Mouse (Mus musculus) C2C12 (cell line): ENCODE data around the gene Wdtc1. TPM values are rescaled to one million over a fixed set of nuclear protein-coding genes. Genes with fewer than 3 reads are reported as not detected.
A peak's percentile ranks its signal among the peaks of the same experiment; 100 is the strongest.

ENCODE experiments used
- H3K27me3 ChIP-seq: one replicate; pipeline ENCODE4 v1.6.1; 2011; ENCODE audit not compliant: control insufficient read depth, insufficient read depth, insufficient read length
- H3K36me3 ChIP-seq: one replicate; pipeline ENCODE4 v1.6.1; 2011; ENCODE audit not compliant: control insufficient read depth, insufficient read depth
- H3K4me3 ChIP-seq: one replicate; pipeline ENCODE4 v1.5.1; 2011; ENCODE audit warnings: mild to moderate bottlenecking, control low read depth; ENCODE audit not compliant: poor library complexity, insufficient read depth, severe bottlenecking
- H3K79me2 ChIP-seq: one replicate; pipeline ENCODE4 v1.6.1; 2011; ENCODE audit not compliant: control insufficient read depth, insufficient read depth
- H3K79me3 ChIP-seq: one replicate; pipeline ENCODE4 v1.6.1; 2011; ENCODE audit warnings: low read depth, control low read depth
- H3ac ChIP-seq: one replicate; pipeline ENCODE3; 2011; ENCODE audit warnings: low read depth; ENCODE audit not compliant: control insufficient read depth, insufficient read length
- CEBPB ChIP-seq: IDR thresholded peaks from one replicate; pipeline ENCODE4 v1.6.1; 2011; ENCODE audit warnings: low read depth, mild to moderate bottlenecking, control low read depth, moderate library complexity
- CTCF ChIP-seq: IDR thresholded peaks from one replicate; pipeline ENCODE4 v1.5.1; 2011; ENCODE audit not compliant: control insufficient read depth, insufficient read depth, insufficient read length
- FOSL1 ChIP-seq: IDR thresholded peaks from one replicate; pipeline ENCODE4 v1.8.0; 2011; ENCODE audit warnings: mild to moderate bottlenecking, low read length; ENCODE audit not compliant: poor library complexity, insufficient read depth, severe bottlenecking
- MAX ChIP-seq: IDR thresholded peaks from one replicate; pipeline ENCODE4 v1.6.1; 2011; ENCODE audit warnings: mild to moderate bottlenecking, control low read depth
- MYOD1 ChIP-seq: IDR thresholded peaks from one replicate; pipeline ENCODE4 v1.6.1; 2011; ENCODE audit warnings: low read depth; ENCODE audit not compliant: control insufficient read depth, insufficient read length
- MYOG ChIP-seq: IDR thresholded peaks from one replicate; pipeline ENCODE4 v1.6.1; 2011; ENCODE audit not compliant: control insufficient read depth, insufficient read length; ENCODE audit errors: extremely low read depth
- USF1 ChIP-seq: IDR thresholded peaks from one replicate; pipeline ENCODE4 v1.6.1; 2011; ENCODE audit warnings: low read depth, mild to moderate bottlenecking, control low read depth, moderate library complexity
- polyA plus RNA-seq: library from polyadenylated mRNA; unstranded; fragments of >200 nt; fragmentation: generic; extraction: Trizol; gene quantifications from one replicate; pipeline ENCODE4 v1.2.1, GENCODE M21; 2012; ENCODE audit warnings: missing spikeins

Wdtc1 gene
- polyA plus RNA-seq, 1 experiment, result 19.6 TPM

DNA sequence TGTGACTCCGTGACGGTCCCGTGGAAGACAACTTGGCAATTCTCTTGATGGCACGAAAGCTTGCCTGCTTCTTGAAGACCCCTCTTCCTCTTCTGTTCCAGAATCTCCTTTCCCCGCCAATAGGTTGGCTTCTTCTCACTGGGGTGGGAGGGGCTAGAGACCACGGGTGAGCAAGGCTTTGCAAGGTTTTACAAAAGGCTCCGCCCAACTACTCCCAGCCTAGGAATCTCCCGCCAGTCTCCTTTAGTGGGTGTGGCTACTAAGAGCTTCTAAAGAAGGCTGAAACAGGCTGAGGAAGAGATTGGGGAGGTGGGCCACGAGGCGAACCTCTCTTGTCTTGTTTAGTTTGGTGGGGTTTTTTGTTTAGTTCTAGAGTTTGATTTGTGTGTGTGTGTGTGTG, 484 bp downstream of the Wdtc1 start:
- TF ChIP-seq MAX, result no peak
- no peak for TF ChIP-seq CTCF
- TF ChIP-seq FOSL1, result no peak
- no peak for TF ChIP-seq MYOD1
- no peak for TF ChIP-seq MYOG
- no peak for TF ChIP-seq USF1
- no peak for TF ChIP-seq CEBPB
- Histone ChIP-seq H3K79me3 (no peaks in the 10 kb centered on the region), H3K36me3 (no peaks in the 10 kb centered on the region), H3K4me3 (no peak overlapping the region), H3K27me3 (no peaks in the 10 kb centered on the region), H3K79me2 (no peaks in the 10 kb centered on the region), H3ac (no peak overlapping the region)

DNA sequence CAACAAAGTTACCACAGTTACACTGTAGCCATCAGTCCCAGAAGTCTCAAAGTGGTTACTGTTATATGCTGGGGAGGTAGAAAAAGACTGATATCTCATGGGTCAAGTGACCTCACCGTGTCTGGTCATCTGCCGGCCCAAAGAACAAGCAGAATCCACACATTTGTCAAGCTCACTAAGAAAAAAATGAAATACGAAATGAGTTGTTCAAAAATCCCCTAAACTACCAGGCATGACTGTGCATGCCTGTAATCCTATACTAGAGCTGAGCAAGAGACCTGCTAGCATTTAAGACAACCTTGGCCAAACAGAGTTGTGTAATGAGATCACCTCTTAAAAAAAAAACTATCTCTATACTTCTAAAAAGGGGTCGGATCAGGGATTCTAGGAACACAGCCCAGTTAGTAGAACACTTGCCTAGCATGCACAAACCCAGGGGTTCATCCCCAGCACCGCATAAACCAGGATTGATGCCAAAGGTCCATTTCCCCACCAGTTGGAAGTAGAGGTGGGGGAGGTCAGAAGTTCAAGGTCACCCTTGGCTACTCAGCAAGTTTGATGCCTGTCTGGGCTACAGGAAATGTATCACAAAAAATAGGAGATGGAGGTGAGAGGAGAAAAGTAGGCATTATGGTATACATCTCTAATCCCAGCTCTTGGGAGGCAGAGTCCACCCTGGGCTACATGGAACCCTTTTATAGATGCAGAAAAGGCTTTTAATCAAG, 5.1 kb downstream of the Wdtc1 start:
- TF ChIP-seq CTCF (no peak), MYOD1 (no peak), FOSL1 (no peak), CEBPB (no peak), USF1 (no peak), MAX (no peak), MYOG (no peak)
- H3K36me3 ChIP-seq, result no peaks in the 10 kb centered on the region
- no peaks in the 10 kb centered on the region for H3K79me3 ChIP-seq
- H3K27me3 ChIP-seq, result no peaks in the 10 kb centered on the region
- H3K4me3 ChIP-seq, result no peak overlapping the region
- H3K79me2 ChIP-seq, result no peaks in the 10 kb centered on the region
- H3ac ChIP-seq, result no peak overlapping the region

DNA sequence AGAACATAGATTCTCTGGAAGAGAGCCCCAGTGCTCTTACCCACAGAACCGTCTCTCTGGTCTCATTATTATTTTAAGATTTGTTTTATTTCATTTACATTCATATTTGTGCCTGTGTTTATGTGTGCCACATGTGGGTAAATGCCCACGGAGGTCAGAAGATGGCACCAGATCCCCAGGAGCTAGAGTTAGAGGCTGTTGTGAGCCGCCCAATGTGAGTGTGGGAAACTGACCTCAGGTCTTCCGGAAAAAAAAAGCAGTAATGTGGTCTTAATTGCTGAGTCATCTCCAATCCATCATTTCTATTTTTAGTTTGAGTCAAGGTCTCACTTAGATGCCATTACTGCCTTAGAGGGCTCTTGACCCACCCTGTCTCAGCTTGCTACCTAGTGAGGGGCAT, 5.7 kb downstream of the Wdtc1 start:
- Histone ChIP-seq H3K79me3 (no peaks in the 10 kb centered on the region), H3K4me3 (no peak overlapping the region), H3ac (no peak overlapping the region), H3K27me3 (no peaks in the 10 kb centered on the region), H3K79me2 (no peaks in the 10 kb centered on the region), H3K36me3 (no peaks in the 10 kb centered on the region)
- TF ChIP-seq FOSL1 (no peak), MAX (no peak), CEBPB (no peak), MYOG (no peak), MYOD1 (no peak), USF1 (no peak), CTCF (no peak)

DNA sequence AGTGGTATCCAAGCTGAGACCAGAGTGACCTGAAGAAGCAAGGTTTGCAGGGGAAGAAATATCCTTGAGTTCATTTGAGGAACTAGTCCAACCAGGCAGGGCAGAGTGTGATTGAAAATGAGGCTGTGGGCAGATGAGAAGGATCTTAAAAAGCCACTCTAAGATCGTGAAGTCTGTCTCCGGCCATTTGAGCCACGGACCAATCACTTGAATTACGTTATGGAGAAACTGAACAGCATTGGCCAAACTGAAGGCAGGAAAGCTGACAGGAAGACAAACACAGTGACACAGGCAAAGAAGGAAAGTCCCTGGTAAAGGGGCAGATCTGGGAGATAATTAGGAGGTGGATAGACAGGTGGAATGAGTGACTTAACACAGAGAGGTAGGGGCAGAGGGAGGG, 6.7 kb downstream of the Wdtc1 start:
- no peaks in the 10 kb centered on the region for H3K79me3 ChIP-seq
- H3ac ChIP-seq, result no peak overlapping the region
- no peaks in the 10 kb centered on the region for H3K27me3 ChIP-seq
- TF ChIP-seq FOSL1 (no peak), MYOD1 (no peak), MAX (no peak), USF1 (no peak), CEBPB (no peak), MYOG (no peak), CTCF (no peak)
- no peak overlapping the region for H3K4me3 ChIP-seq
- no peaks in the 10 kb centered on the region for H3K79me2 ChIP-seq
- H3K36me3 ChIP-seq, result no peaks in the 10 kb centered on the region

DNA sequence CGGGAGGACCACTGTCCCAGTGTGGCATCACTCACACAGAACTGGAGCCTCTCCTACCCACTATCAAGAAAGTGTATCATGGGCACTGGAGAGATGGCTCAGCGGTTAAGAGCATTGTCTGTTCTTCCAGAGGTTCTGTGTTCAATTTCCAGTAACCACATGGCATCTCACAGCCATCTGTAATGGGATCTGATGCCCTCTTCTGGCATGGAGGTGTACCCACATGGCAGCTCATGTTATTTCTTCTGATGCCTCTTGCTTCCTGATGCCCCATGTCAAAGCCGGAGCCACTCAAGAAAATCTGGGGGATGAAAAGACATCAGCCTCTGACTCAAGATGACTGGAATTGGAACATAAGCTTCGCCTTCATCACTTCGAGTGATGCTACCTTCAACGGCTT, 7.6 kb downstream of the Wdtc1 start:
- no peaks in the 10 kb centered on the region for H3K36me3 ChIP-seq
- peak; percentile 35 for TF ChIP-seq MAX
- no peak for TF ChIP-seq MYOG

DNA sequence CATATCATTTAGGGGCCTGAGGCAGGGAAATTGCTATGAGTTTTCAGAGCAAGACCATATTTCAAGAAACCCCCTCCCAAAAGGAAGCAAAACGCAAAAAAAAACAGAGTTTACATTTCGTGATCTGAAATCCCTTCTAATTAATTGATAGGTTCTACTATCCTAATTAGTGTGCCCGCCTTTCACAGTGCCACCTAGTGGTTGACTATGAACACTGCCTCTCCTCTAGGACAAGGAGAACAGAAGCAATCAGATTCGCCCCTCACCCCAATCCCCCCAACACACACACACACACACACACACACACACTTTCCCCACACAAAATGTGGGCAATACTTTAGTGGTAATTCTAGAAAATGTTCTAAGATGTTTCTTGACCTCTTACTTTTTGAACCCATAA, 9.2 kb downstream of the Wdtc1 start:
- Histone ChIP-seq H3K79me2 (no peaks in the 10 kb centered on the region), H3K27me3 (no peaks in the 10 kb centered on the region), H3K36me3 (no peaks in the 10 kb centered on the region), H3K4me3 (no peak overlapping the region), H3ac (no peak overlapping the region), H3K79me3 (no peaks in the 10 kb centered on the region)
- peak; percentile 7 for TF ChIP-seq CTCF
- no peak for TF ChIP-seq MAX

More for the DNA sequence above, 7.6 kb downstream of the Wdtc1 start:
- no peaks in the 10 kb centered on the region for H3K79me3 ChIP-seq
- no peak overlapping the region for H3K4me3 ChIP-seq
- H3K79me2 ChIP-seq, result no peaks in the 10 kb centered on the region
- H3ac ChIP-seq, result no peak overlapping the region
- no peaks in the 10 kb centered on the region for H3K27me3 ChIP-seq

DNA sequence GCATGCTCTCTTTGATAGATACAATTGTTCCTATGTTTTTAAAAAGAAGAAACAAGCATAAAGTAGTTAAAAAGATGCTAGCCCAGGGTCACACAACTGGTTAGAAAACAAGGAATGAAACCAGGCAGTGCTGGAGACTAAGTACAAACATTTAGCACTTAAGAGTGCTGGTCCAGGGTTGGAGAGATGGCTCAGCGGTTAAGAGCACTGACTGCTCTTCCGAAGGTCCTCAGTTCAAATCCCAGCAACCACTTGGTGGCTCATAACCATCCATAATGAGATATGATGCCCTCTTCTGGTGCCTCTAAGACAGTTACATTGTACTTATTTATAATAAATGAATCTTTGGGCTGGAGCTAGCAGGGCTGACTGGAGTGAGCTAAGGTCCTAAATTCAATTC, 13.1 kb downstream of the Wdtc1 start:
- Histone ChIP-seq H3K79me3 (no peaks in the 10 kb centered on the region), H3K4me3 (no peak overlapping the region)

More for the DNA sequence above, 13.1 kb downstream of the Wdtc1 start:
- H3K27me3 ChIP-seq, result no peaks in the 10 kb centered on the region
- no peak for TF ChIP-seq MYOG
- TF ChIP-seq CEBPB, result no peak
- no peak for TF ChIP-seq USF1
- no peak for TF ChIP-seq MAX
- H3K36me3 ChIP-seq, result no peaks in the 10 kb centered on the region
- H3ac ChIP-seq, result no peak overlapping the region
- no peaks in the 10 kb centered on the region for H3K79me2 ChIP-seq
